10 mouse cellular contexts compared by ENCODE assay signal in the genomic region with DNA sequence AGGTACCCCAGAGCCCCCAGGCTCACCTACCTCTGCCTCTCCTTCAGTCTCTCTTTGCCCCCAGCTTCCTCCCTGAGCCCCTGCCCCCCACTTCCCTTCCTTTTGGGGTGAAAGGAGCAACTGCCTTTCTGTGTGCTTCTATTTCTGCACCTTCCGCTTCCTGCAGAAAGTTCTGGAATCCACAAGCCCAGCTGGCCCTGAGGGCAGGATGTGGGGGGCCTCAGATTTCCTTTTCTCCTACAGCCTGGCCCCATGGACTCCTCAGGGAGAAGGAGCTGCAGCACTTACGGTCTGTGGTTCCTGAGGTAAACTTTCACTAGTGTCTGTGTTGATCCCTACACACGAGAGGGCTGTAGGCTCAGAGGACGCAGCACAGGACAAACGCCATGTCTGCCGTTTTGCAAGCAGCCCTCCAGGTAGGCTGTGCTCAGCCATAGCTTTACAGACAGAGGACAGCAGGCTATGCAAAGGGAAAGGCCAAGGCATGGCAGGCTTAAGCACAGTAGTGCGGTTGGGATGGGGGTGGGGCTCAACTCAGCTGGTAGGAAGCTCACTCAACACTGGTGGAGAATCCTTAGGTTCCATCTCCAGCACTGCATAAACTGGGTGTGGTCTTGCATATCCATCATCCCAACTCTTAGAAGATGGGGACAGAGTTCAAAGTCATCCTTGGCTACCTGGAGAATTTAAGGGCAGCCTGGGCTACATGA.
DNase-seq lines count a peak whose midpoint lies in the region; ATAC-seq and TF ChIP-seq lines count a peak whose summit lies in the region.
"Had no signal": no experiment of that assay in that cellular context is flagged by ENCODE, and none has a peak within 500 bp of the region (broad histone marks: within the 10 kb centered on the region; RNA-seq: fewer than 3 reads in every experiment).

No protein-coding gene starts in this region.

- H3K27me3 ChIP-seq in heart, embryonic 15.5 days, result no peaks in the 10 kb centered on the region
- H3K27me3 ChIP-seq in liver, adult 2 months (ENCODE audit: control insufficient read depth, insufficient read depth, low read length), result no peaks in the 10 kb centered on the region
- H3K27me3 ChIP-seq: hindbrain, embryonic 15.5 days had no signal

- no peak overlapping the region for H3K4me3 ChIP-seq in heart, embryonic 15.5 days
- H3K4me3 ChIP-seq in liver, adult 2 months (ENCODE audit: insufficient read depth, low read depth, low read length), result no peak overlapping the region
- H3K4me3 ChIP-seq: hindbrain, embryonic 15.5 days had no signal

- WGBS in heart, embryonic 15.5 days, result 57% methylated on average over 7 of the region's 7 CpGs
- WGBS in liver, adult 2 months, result 71% methylated on average over 7 of the region's 7 CpGs

- 0 out of 2 replicates have a peak overlapping the region, but pooled peaks have one; percentile 2 for H3K4me2 ChIP-seq in heart, embryonic 15.5 days
- H3K4me2 ChIP-seq: hindbrain, embryonic 15.5 days had no signal

- no peaks in the 10 kb centered on the region for H3K9me3 ChIP-seq in heart, embryonic 15.5 days (replicated peaks)
- H3K9me3 ChIP-seq: hindbrain, embryonic 15.5 days had no signal

- no peak for TF ChIP-seq POLR2A in liver, adult 2 months (IDR thresholded peaks at IDR 0.05; ENCODE audit: extremely low read depth, insufficient read depth, low read length)

- H3K79me2 ChIP-seq in liver, adult 2 months (ENCODE audit: control insufficient read depth, insufficient read depth, low read length), result no peaks in the 10 kb centered on the region

- peaks cover 16% of the 10 kb centered on the region for H3K4me1 ChIP-seq in heart, embryonic 15.5 days (replicated peaks)
- peaks cover 25% of the 10 kb centered on the region for H3K4me1 ChIP-seq in liver, adult 2 months (ENCODE audit: control insufficient read depth, insufficient read depth, low read length)
- H3K4me1 ChIP-seq: hindbrain, embryonic 15.5 days had no signal

- peak overlapping the region; percentile 62 for H3K27ac ChIP-seq in heart, embryonic 15.5 days
- H3K27ac ChIP-seq in liver, adult 2 months (replicated peaks; ENCODE audit: insufficient read depth, low read depth, low read length), result peak overlapping the region; percentile 2; the same call in 1 of the 2 replicates
- H3K27ac ChIP-seq: hindbrain, embryonic 15.5 days had no signal

- peak; percentile 26 to 39 for DNase-seq in adrenal gland, postnatal 36 days
- no peak for DNase-seq in adrenal gland, postnatal 25 days
- DNase-seq in CD4-positive helper T cell, adult 2 months (ENCODE audit: low read depth, low spot score), result peak; percentile 13
- DNase-seq in liver, adult 2 months (ENCODE audit: extremely low read depth, low read depth, low spot score), result peak; percentile 17
- no peak for DNase-seq in cerebellum, postnatal 36 days
- no peak for DNase-seq in cerebellum, postnatal 25 days
- DNase-seq: embryo, embryonic 11 days had no signal

- no peak overlapping the region for H3K9ac ChIP-seq in heart, embryonic 15.5 days
- H3K9ac ChIP-seq in liver, adult 2 months (ENCODE audit: low read depth, low read length), result peak overlapping the region; percentile 2; the same call in 1 of the 2 replicates
- H3K9ac ChIP-seq: hindbrain, embryonic 15.5 days had no signal

- no peaks in the 10 kb centered on the region for H3K36me3 ChIP-seq in heart, embryonic 15.5 days
- H3K36me3 ChIP-seq in liver, adult 2 months (ENCODE audit: control insufficient read depth, insufficient read depth, low read length), result no peaks in the 10 kb centered on the region
- H3K36me3 ChIP-seq: hindbrain, embryonic 15.5 days had no signal

- 0 out of 2 replicates have a peak, but pooled peaks have one; percentile 28 for ATAC-seq in heart, embryonic 15.5 days (replicated peaks; ENCODE audit: insufficient number of reproducible peaks, insufficient read depth, low FRiP score, low read depth)
- ATAC-seq in activated CD4-positive, CD25-positive, alpha-beta regulatory T cell, adult 4 months, result no peak

- no peak for TF ChIP-seq CTCF in liver, adult 2 months (IDR thresholded peaks at IDR 0.05; ENCODE audit: low read depth, low read length)

Comparison
In these comparisons a context has a peak if more than half of its experiments do, and no peak if none do; other contexts are left out.
1. DNase-seq: peak in adrenal gland, postnatal 36 days (2 of 2), CD4-positive helper T cell, adult 2 months (single experiment) and liver, adult 2 months (single experiment); none in adrenal gland, postnatal 25 days (single experiment), cerebellum, postnatal 36 days (0 of 2) and cerebellum, postnatal 25 days (0 of 2).